Mouse (Mus musculus): ENCODE data around the gene Adcy6. TPM values are rescaled to one million over a fixed set of nuclear protein-coding genes. Genes with fewer than 3 reads are reported as not detected.

Adcy6 gene
- total and polyA plus RNA-seq, 3 experiments, result 0.06 to 1.5 TPM; not detected in 1

DNA sequence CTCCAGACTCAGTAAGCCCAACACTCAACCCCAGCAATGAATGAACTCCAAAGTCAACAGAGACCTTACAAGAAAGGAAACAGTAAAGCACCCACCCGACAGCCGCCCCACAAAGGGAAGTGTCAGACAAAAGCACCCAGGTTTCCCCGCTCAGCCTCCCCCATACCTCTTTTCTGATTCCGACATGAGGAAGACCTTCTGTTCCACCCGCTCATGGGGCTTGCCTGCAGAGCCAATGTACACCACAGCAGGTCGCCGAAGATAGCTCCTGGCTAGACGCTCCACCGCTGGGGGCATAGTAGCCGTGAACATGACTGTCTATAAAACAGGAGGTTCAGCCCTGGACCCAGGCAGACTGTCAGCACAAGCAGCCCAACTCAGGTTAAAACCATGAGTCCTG, 37.4 kb upstream of the Adcy6 start:
- TF ChIP-seq ETS1 (conservative IDR thresholded peaks at IDR 0.05; ENCODE audit: low read depth, low read length) (no peak), POLR2AphosphoS2 (IDR thresholded peaks at IDR 0.05; ENCODE audit: low read depth, low read length) (no peak), TBP (conservative IDR thresholded peaks at IDR 0.05; ENCODE audit: low read depth, low read length) (no peak), ZKSCAN1 (IDR thresholded peaks at IDR 0.05; ENCODE audit: borderline replicate concordance, low read depth, low read length) (no peak), PAX5 (IDR thresholded peaks at IDR 0.05; ENCODE audit: low read length) (no peak), MAX (IDR thresholded peaks at IDR 0.05; ENCODE audit: low read length) (no peak), EP300 (IDR thresholded peaks at IDR 0.05; ENCODE audit: low read length) (no peak), RAD21 (IDR thresholded peaks at IDR 0.05; ENCODE audit: low read depth, low read length) (no peak), MAFK (IDR thresholded peaks at IDR 0.05; ENCODE audit: insufficient replicate concordance, low read length) (no peak), TCF12 (IDR thresholded peaks at IDR 0.05; ENCODE audit: low read depth, low read length) (no peak), UBTF (IDR thresholded peaks at IDR 0.05; ENCODE audit: low read depth, low read length) (no peak), E2F4 (IDR thresholded peaks at IDR 0.05; ENCODE audit: insufficient replicate concordance, low read depth, low read length) (no peak), MEF2A (IDR thresholded peaks at IDR 0.05; ENCODE audit: borderline replicate concordance, low read depth, low read length) (no peak), MAZ (IDR thresholded peaks at IDR 0.05; ENCODE audit: low read depth, low read length) (no peak), MXI1 (IDR thresholded peaks at IDR 0.05; ENCODE audit: low read depth, low read length) (no peak), ZNF384 (IDR thresholded peaks at IDR 0.05; ENCODE audit: low read depth, low read length) (no peak), SIN3A (IDR thresholded peaks at IDR 0.05; ENCODE audit: low read length) (no peak)
- Histone ChIP-seq H3K36me3 (replicated peaks in 1 of 2; ENCODE audit: control insufficient read depth in 1 of 2, insufficient read depth in 1 of 2, low read length in 1 of 2) (peaks cover 88 to 95% of the 10 kb centered on the region in 2 experiments), H3K9ac (ENCODE audit: insufficient read depth, low read depth) (no peak overlapping the region), H3K27ac (ENCODE audit: insufficient read depth, low read depth) (no peak overlapping the region), H3K4me1 (ENCODE audit: control insufficient read depth in 1 of 2, insufficient read depth in 2 of 2) (no peaks in the 10 kb centered on the region), H3K4me3 (replicated peaks in 1 of 3; ENCODE audit: low read depth in 2 of 3, low read length in 2 of 3, poor library complexity in 1 of 3) (no peak overlapping the region), H3K79me2 (replicated peaks; ENCODE audit: control insufficient read depth, extremely low read depth, insufficient read depth, poor library complexity, severe bottlenecking) (no peaks in the 10 kb centered on the region), H3K27me3 (replicated peaks) (no peaks in the 10 kb centered on the region), H3K9me3 (replicated peaks; ENCODE audit: low read length) (no peaks in the 10 kb centered on the region), H3K4me2 (ENCODE audit: insufficient read depth, low read depth, poor library complexity, severe bottlenecking) (no peak overlapping the region)
- dilution Hi-C loops (cut with MboI; ENCODE audit: extremely low pct_ligation_motif_present, extremely low pct_unique_long_range_greater_than_20kb, low sequenced_read_pairs) (no loop called here), in situ Hi-C loops (cut with MboI; ENCODE audit: low pct_ligation_motif_present, low pct_unique_long_range_greater_than_20kb, low sequenced_read_pairs) (no loop called here)
- no peak for DNase-seq (ENCODE audit: extremely low read depth)

DNA sequence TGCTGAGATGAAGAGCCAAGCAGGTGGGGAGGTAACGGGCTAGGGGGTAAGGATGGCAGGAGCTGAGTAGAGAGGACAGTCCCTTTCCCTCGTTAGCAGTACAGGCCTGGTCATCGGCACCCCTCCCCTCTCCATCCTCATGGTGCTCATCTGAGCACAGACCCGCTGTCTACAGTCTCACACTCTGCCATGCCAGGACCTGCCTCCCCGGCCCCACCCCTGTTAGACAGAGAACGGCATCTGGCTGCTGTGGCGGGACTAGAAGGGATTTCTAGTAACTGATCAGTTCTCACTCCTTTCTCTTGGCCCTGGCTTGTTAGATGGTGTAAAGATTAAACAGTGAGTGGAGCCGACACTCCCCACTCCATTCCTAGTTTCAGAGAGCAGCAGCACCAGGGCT, 36.9 kb upstream of the Adcy6 start:
- peaks cover 82 to 95% of the 10 kb centered on the region in 2 experiments for H3K36me3 ChIP-seq (replicated peaks in 1 of 2; ENCODE audit: control insufficient read depth in 1 of 2, insufficient read depth in 1 of 2, low read length in 1 of 2)
- DNase-seq (ENCODE audit: extremely low read depth), result no peak

More for the DNA sequence above, 36.9 kb upstream of the Adcy6 start:
- H3K27me3 ChIP-seq (replicated peaks), result no peaks in the 10 kb centered on the region
- H3K9me3 ChIP-seq (replicated peaks; ENCODE audit: low read length), result no peaks in the 10 kb centered on the region
- H3K79me2 ChIP-seq (replicated peaks; ENCODE audit: control insufficient read depth, extremely low read depth, insufficient read depth, poor library complexity, severe bottlenecking), result no peaks in the 10 kb centered on the region
- H3K4me2 ChIP-seq (ENCODE audit: insufficient read depth, low read depth, poor library complexity, severe bottlenecking), result no peak overlapping the region
- H3K27ac ChIP-seq (ENCODE audit: insufficient read depth, low read depth), result no peak overlapping the region
- in situ Hi-C loops (cut with MboI; ENCODE audit: low pct_ligation_motif_present, low pct_unique_long_range_greater_than_20kb, low sequenced_read_pairs), result no loop called here
- dilution Hi-C loops (cut with MboI; ENCODE audit: extremely low pct_ligation_motif_present, extremely low pct_unique_long_range_greater_than_20kb, low sequenced_read_pairs), result no loop called here
- no peak overlapping the region for H3K4me3 ChIP-seq (replicated peaks in 1 of 3; ENCODE audit: low read depth in 2 of 3, low read length in 2 of 3, poor library complexity in 1 of 3)
- TF ChIP-seq MAFK (IDR thresholded peaks at IDR 0.05; ENCODE audit: insufficient replicate concordance, low read length) (no peak), RCOR1 (conservative IDR thresholded peaks at IDR 0.05; ENCODE audit: low read depth, low read length) (no peak), ZNF384 (IDR thresholded peaks at IDR 0.05; ENCODE audit: low read depth, low read length) (no peak), POLR2A (IDR thresholded peaks at IDR 0.05; ENCODE audit: low read depth, low read length) (no peak), E2F4 (IDR thresholded peaks at IDR 0.05; ENCODE audit: insufficient replicate concordance, low read depth, low read length) (no peak), CHD2 (IDR thresholded peaks at IDR 0.05; ENCODE audit: low read length) (no peak), USF1 (IDR thresholded peaks at IDR 0.05; ENCODE audit: low read depth, low read length) (no peak), TCF12 (IDR thresholded peaks at IDR 0.05; ENCODE audit: low read depth, low read length) (no peak), ZMIZ1 (IDR thresholded peaks at IDR 0.05; ENCODE audit: low read depth, low read length) (no peak), NELFE (IDR thresholded peaks at IDR 0.05; ENCODE audit: low read depth, low read length) (no peak), TBP (conservative IDR thresholded peaks at IDR 0.05; ENCODE audit: low read depth, low read length) (no peak), SMC3 (IDR thresholded peaks at IDR 0.05; ENCODE audit: low read depth, low read length) (no peak), EP300 (IDR thresholded peaks at IDR 0.05; ENCODE audit: low read length) (no peak), UBTF (IDR thresholded peaks at IDR 0.05; ENCODE audit: low read depth, low read length) (no peak), JUND (conservative IDR thresholded peaks at IDR 0.05; ENCODE audit: low read depth, low read length) (no peak), KAT2A (IDR thresholded peaks at IDR 0.05; ENCODE audit: insufficient replicate concordance, low read length) (no peak), ZKSCAN1 (IDR thresholded peaks at IDR 0.05; ENCODE audit: borderline replicate concordance, low read depth, low read length) (no peak), ELF1 (IDR thresholded peaks at IDR 0.05; ENCODE audit: low read depth, low read length) (no peak)
- no peaks in the 10 kb centered on the region for H3K4me1 ChIP-seq (ENCODE audit: control insufficient read depth in 1 of 2, insufficient read depth in 2 of 2)
- no peak overlapping the region for H3K9ac ChIP-seq (ENCODE audit: insufficient read depth, low read depth)

Data from CH12.LX (cell line).